Mouse (Mus musculus): Measurements from ENCODE around the gene Il20.
A peak's percentile ranks its signal among the peaks of the same experiment; 100 is the strongest.

The Il20 gene

GRCm38 (mm10) chr1:130864741-130865140, 46.5 kb downstream of the Il20 start:
- DNase-seq, result no peak

- DNase-seq, result peak; percentile 43 to 67
Observed at GRCm38 (mm10) chr1:130864238-130864637, 47.0 kb downstream of the Il20 start.

GRCm38 (mm10) chr1:130857456-130857855, 53.8 kb downstream of the Il20 start:
- no peak for DNase-seq

All from thymus, postnatal 36 days (tissue).